Mouse (Mus musculus) forebrain, embryonic 10.5 days (tissue): Measurements from ENCODE around the gene Lsr. TPM values are rescaled to one million over a fixed set of nuclear protein-coding genes. Genes with fewer than 3 reads are reported as not detected.
A peak's percentile ranks its signal among the peaks of the same experiment; 100 is the strongest.

Experiments
- DNase-seq: peaks from one replicate; pipeline ENCODE4 v3.0.0-alpha.2; 2017; ENCODE audit warnings: low spot score; ENCODE audit errors: extremely low spot score
- H3K27ac ChIP-seq: fragments of 300-500 bp; sonication (generic); 2 replicates; pipeline ENCODE4 v1.5.1; 2016; ENCODE audit warnings: mild to moderate bottlenecking
- H3K27me3 ChIP-seq: fragments of 300-500 bp; sonication (generic); 2 replicates; pipeline ENCODE4 v1.6.1; 2016; ENCODE audit warnings: mild to moderate bottlenecking; ENCODE audit not compliant: poor library complexity, severe bottlenecking
- H3K36me3 ChIP-seq: fragments of 300-500 bp; sonication (generic); replicated peaks from 2 replicates; pipeline ENCODE4 v1.6.1; 2016; ENCODE audit warnings: mild to moderate bottlenecking, moderate library complexity
- H3K4me1 ChIP-seq: fragments of 300-500 bp; sonication (generic); 2 replicates; pipeline ENCODE4 v1.6.1; 2016
- H3K4me3 ChIP-seq: fragments of 300-500 bp; sonication (generic); 2 replicates; pipeline ENCODE4 v1.5.1; 2016; ENCODE audit warnings: mild to moderate bottlenecking, moderate library complexity
- H3K9me3 ChIP-seq: fragments of 300-500 bp; sonication (generic); 2 replicates; pipeline ENCODE4 v1.6.1; 2016; ENCODE audit warnings: mild to moderate bottlenecking, moderate library complexity
- WGBS: fragments of 180-500 bp; shearing (Covaris S2); methylation state at CpG from one replicate; pipeline ENCODE4 v1.1.7; 2016; 5-methylcytosine and 5-hydroxymethylcytosine counted together
- polyA plus RNA-seq: library from polyadenylated mRNA; unstranded; fragments of >200 nt; fragmentation: Nextera tagmentation; extraction: Ambion mirVana; gene quantifications from 2 replicates; pipeline ENCODE4 v1.2.1, GENCODE M21; 2016

Lsr gene
- polyA plus RNA-seq, 1 experiment from 2014 or later: 41.9 TPM

- Histone ChIP-seq H3K4me3 (peak overlapping the region; percentile 49), H3K4me1 (peaks cover 13% of the 10 kb centered on the region), H3K9me3 (no peaks in the 10 kb centered on the region), H3K36me3 (no peaks in the 10 kb centered on the region), H3K27ac (no peak overlapping the region), H3K27me3 (peaks cover 18% of the 10 kb centered on the region; the same call in 1 of the 2 replicates)
- whole genome bisulfite sequencing: 25% methylated on average over 16 of the region's 17 CpGs
- DNase-seq: no peak
Measured at GRCm38 (mm10) chr7:30908992-30909431, 64.3 kb downstream of the Lsr start.

- DNase-seq: peak; percentile 60
- Histone ChIP-seq H3K4me3 (peak overlapping the region; percentile 49), H3K36me3 (no peaks in the 10 kb centered on the region), H3K4me1 (peaks cover 13% of the 10 kb centered on the region), H3K27me3 (peaks cover 18% of the 10 kb centered on the region; the same call in 1 of the 2 replicates), H3K27ac (no peak overlapping the region), H3K9me3 (no peaks in the 10 kb centered on the region)
- under 1% methylated on average over 24 of the region's 26 CpGs for WGBS
Measured at GRCm38 (mm10) chr7:30908277-30908991, 64.8 kb downstream of the Lsr start.

Other genes starting within 250 kb of the Lsr start
- 154 and 158 TPM in 2 replicates for gene Tmem147, start 243.9 kb downstream of the Lsr start, polyA plus RNA-seq
- gene Gapdhs, start 229.8 kb downstream of the Lsr start, polyA plus RNA-seq: 0.16 and 0.48 TPM in 2 replicates
- gene Sbsn, start 222.0 kb downstream of the Lsr start, polyA plus RNA-seq: 0.73 and 1.0 TPM in 2 replicates
- gene Dmkn, start 209.7 kb downstream of the Lsr start, polyA plus RNA-seq: not detected in 2 replicates
- gene Krtdap, start 185.6 kb downstream of the Lsr start, polyA plus RNA-seq: not detected in 2 replicates
- gene Ffar2, start 149.7 kb downstream of the Lsr start, polyA plus RNA-seq: not detected in 2 replicates
- not detected in 2 replicates for gene Ffar3, start 117.3 kb downstream of the Lsr start, polyA plus RNA-seq
- gene Ffar1, start 111.9 kb downstream of the Lsr start, polyA plus RNA-seq: not detected in 2 replicates
- gene Cd22, start 93.1 kb downstream of the Lsr start, polyA plus RNA-seq: not detected in 2 replicates
- gene Mag, start 58.6 kb downstream of the Lsr start, polyA plus RNA-seq: 0.35 and 0.38 TPM in 2 replicates
- not detected in 2 replicates for gene Hamp2, start 48.8 kb downstream of the Lsr start, polyA plus RNA-seq
- gene Hamp, start 29.4 kb downstream of the Lsr start, polyA plus RNA-seq: not detected in 2 replicates
- 24.1 and 25.6 TPM in 2 replicates for gene Usf2, start 16.7 kb downstream of the Lsr start, polyA plus RNA-seq
- gene Fam187b, start 326 bp upstream of the Lsr start, polyA plus RNA-seq: 2.1 and 2.3 TPM in 2 replicates
- gene Fxyd5, start 69.0 kb upstream of the Lsr start, polyA plus RNA-seq: 10.2 and 10.4 TPM in 2 replicates
- gene Fxyd7, start 78.0 kb upstream of the Lsr start, polyA plus RNA-seq: 0.36 and 1.1 TPM in 2 replicates
- gene Fxyd1, start 83.7 kb upstream of the Lsr start, polyA plus RNA-seq: 2.2 and 2.5 TPM in 2 replicates
- gene Lgi4, start 85.9 kb upstream of the Lsr start, polyA plus RNA-seq: 0.58 and 0.68 TPM in 2 replicates
- 1.9 and 2.8 TPM in 2 replicates for gene Fxyd3, start 103.2 kb upstream of the Lsr start, polyA plus RNA-seq
- 1.4 and 1.9 TPM in 2 replicates for gene Hpn, start 141.8 kb upstream of the Lsr start, polyA plus RNA-seq
- 0.25 and 0.55 TPM in 2 replicates for gene Scn1b, start 153.5 kb upstream of the Lsr start, polyA plus RNA-seq
- gene Gramd1a, start 182.4 kb upstream of the Lsr start, polyA plus RNA-seq: 74.5 and 79.7 TPM in 2 replicates